Mouse (Mus musculus): ENCODE data around the gene Ralgps1. TPM values are rescaled to one million over a fixed set of nuclear protein-coding genes. Genes with fewer than 3 reads are reported as not detected.
"Not testable (repeated sequence)": the region's sequence is repeated elsewhere in the genome, so short reads cannot be mapped to it uniquely, and the experiment has no call there.

The Ralgps1 gene
- total and polyA plus RNA-seq, 3 experiments: 0.62 to 2.1 (median 1.5) TPM

- dilution Hi-C loops (cut with MboI; ENCODE audit: extremely low pct_ligation_motif_present, extremely low pct_unique_long_range_greater_than_20kb, low sequenced_read_pairs) (no loop called here), in situ Hi-C loops (cut with MboI; ENCODE audit: low pct_ligation_motif_present, low pct_unique_long_range_greater_than_20kb, low sequenced_read_pairs) (no loop called here)
- no peak overlapping the region; the same call in 1 of the 2 replicates for H3K4me2 ChIP-seq (ENCODE audit: insufficient read depth, low read depth, poor library complexity, severe bottlenecking)
- no peak overlapping the region for H3K27ac ChIP-seq (ENCODE audit: insufficient read depth, low read depth)
- no peaks in the 10 kb centered on the region for H3K79me2 ChIP-seq (replicated peaks; ENCODE audit: control insufficient read depth, extremely low read depth, insufficient read depth, poor library complexity, severe bottlenecking)
- no peaks in the 10 kb centered on the region for H3K27me3 ChIP-seq (replicated peaks)
- no peak overlapping the region for H3K4me3 ChIP-seq (replicated peaks in 1 of 3; ENCODE audit: low read depth in 2 of 3, low read length in 2 of 3, poor library complexity in 1 of 3)
- DNase-seq (ENCODE audit: extremely low read depth): no peak
- H3K9me3 ChIP-seq (replicated peaks; ENCODE audit: low read length): no peaks in the 10 kb centered on the region
- no peak overlapping the region for H3K9ac ChIP-seq (ENCODE audit: insufficient read depth, low read depth)
- peaks cover 3 to 31% of the 10 kb centered on the region in 2 experiments; a peak in 3 of 4 replicates for H3K4me1 ChIP-seq (ENCODE audit: control insufficient read depth in 1 of 2, insufficient read depth in 2 of 2)
- TF ChIP-seq BHLHE40 (IDR thresholded peaks at IDR 0.05; ENCODE audit: low read depth, low read length) (no peak), RAD21 (IDR thresholded peaks at IDR 0.05; ENCODE audit: low read depth, low read length) (no peak)
- H3K36me3 ChIP-seq (replicated peaks in 1 of 2; ENCODE audit: control insufficient read depth in 1 of 2, insufficient read depth in 1 of 2, low read length in 1 of 2): peaks cover 0 to 7% of the 10 kb centered on the region in 2 experiments
These were observed 47.3 kb downstream of the Ralgps1 start for GRCm38 (mm10) chr2:33323799-33324595.

DNA sequence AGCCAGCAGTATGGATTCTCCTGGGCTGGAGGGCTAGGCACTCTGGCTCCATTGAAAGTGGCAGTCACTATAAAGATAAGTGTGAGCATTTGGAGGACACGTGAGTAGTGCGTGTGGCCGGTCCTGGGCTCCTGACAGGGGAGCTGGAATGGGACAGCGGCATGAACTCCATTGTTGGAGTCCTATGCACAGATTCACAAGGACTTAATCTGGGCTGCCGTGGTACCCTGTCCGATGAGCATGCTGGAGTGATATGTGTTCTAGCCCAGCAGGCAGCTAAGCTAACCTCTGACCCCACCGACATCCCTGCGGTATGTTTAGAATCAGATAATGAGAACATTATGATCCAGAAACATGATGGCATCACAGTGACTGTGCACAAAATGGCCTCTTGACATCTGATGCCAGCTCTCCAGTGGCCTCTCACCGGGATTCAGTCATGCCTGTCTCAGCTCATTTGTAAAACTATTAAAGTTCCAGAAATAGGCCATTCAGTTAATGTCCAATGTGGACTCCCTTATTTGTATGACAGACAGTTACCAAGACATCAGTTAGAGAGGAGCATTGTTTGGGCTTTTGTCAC, 48.2 kb downstream of the Ralgps1 start:
- H3K4me1 ChIP-seq (ENCODE audit: control insufficient read depth in 1 of 2, insufficient read depth in 2 of 2): peaks cover 3 to 32% of the 10 kb centered on the region in 2 experiments; a peak in 3 of 4 replicates
- H3K9ac ChIP-seq (ENCODE audit: insufficient read depth, low read depth); in situ Hi-C loops (cut with MboI; ENCODE audit: low pct_ligation_motif_present, low pct_unique_long_range_greater_than_20kb, low sequenced_read_pairs); DNase-seq (ENCODE audit: extremely low read depth); H3K36me3 ChIP-seq (replicated peaks in 1 of 2; ENCODE audit: control insufficient read depth in 1 of 2, insufficient read depth in 1 of 2, low read length in 1 of 2); H3K27ac ChIP-seq (ENCODE audit: insufficient read depth, low read depth); dilution Hi-C loops (cut with MboI; ENCODE audit: extremely low pct_ligation_motif_present, extremely low pct_unique_long_range_greater_than_20kb, low sequenced_read_pairs); H3K4me2 ChIP-seq (ENCODE audit: insufficient read depth, low read depth, poor library complexity, severe bottlenecking); H3K4me3 ChIP-seq (replicated peaks in 1 of 3; ENCODE audit: low read depth in 2 of 3, low read length in 2 of 3, poor library complexity in 1 of 3); H3K27me3 ChIP-seq (replicated peaks); H3K79me2 ChIP-seq (replicated peaks; ENCODE audit: control insufficient read depth, extremely low read depth, insufficient read depth, poor library complexity, severe bottlenecking); H3K9me3 ChIP-seq (replicated peaks; ENCODE audit: low read length): not testable (repeated sequence)

DNA sequence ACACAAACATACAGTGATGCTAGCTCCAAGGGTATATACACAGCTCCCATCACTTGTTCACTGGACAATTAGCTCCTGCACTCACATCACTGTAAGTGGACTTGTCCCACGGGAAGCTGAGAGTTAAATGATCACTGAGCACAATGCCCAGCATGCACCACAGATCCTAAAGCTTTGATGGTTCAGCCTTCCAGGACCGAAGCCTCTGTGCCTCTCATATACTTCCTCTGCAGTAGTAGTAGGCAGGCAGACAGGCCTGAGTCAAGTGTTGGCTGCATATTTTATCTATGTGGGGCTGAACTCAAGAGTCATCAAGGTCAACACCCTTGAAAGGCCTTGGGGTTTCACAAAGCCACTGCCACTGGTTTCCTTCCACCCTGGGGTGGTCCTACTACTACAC, 49.6 kb downstream of the Ralgps1 start:
- in situ Hi-C loops (cut with MboI; ENCODE audit: low pct_ligation_motif_present, low pct_unique_long_range_greater_than_20kb, low sequenced_read_pairs): no loop called here
- H3K4me1 ChIP-seq (ENCODE audit: control insufficient read depth in 1 of 2, insufficient read depth in 2 of 2): peaks cover 3 to 32% of the 10 kb centered on the region in 2 experiments; a peak in 3 of 4 replicates
- H3K27me3 ChIP-seq (replicated peaks): no peaks in the 10 kb centered on the region
- no peak overlapping the region for H3K27ac ChIP-seq (ENCODE audit: insufficient read depth, low read depth)
- H3K36me3 ChIP-seq (replicated peaks in 1 of 2; ENCODE audit: control insufficient read depth in 1 of 2, insufficient read depth in 1 of 2, low read length in 1 of 2): peaks cover 0 to 9% of the 10 kb centered on the region in 2 experiments
- no peak overlapping the region for H3K4me3 ChIP-seq (replicated peaks in 1 of 3; ENCODE audit: low read depth in 2 of 3, low read length in 2 of 3, poor library complexity in 1 of 3)
- no peak overlapping the region for H3K4me2 ChIP-seq (ENCODE audit: insufficient read depth, low read depth, poor library complexity, severe bottlenecking)
- no peak for TF ChIP-seq SMC3 (IDR thresholded peaks at IDR 0.05; ENCODE audit: low read depth, low read length)
- no peak for TF ChIP-seq RCOR1 (conservative IDR thresholded peaks at IDR 0.05; ENCODE audit: low read depth, low read length)
- no peak for TF ChIP-seq MEF2A (IDR thresholded peaks at IDR 0.05; ENCODE audit: borderline replicate concordance, low read depth, low read length)
- no peak for TF ChIP-seq ETS1 (conservative IDR thresholded peaks at IDR 0.05; ENCODE audit: low read depth, low read length)
- no peak for TF ChIP-seq PAX5 (IDR thresholded peaks at IDR 0.05; ENCODE audit: low read length)
- no peak for TF ChIP-seq BHLHE40 (IDR thresholded peaks at IDR 0.05; ENCODE audit: low read depth, low read length)
- no peak for DNase-seq (ENCODE audit: extremely low read depth)
- no peaks in the 10 kb centered on the region for H3K79me2 ChIP-seq (replicated peaks; ENCODE audit: control insufficient read depth, extremely low read depth, insufficient read depth, poor library complexity, severe bottlenecking)
- H3K9ac ChIP-seq (ENCODE audit: insufficient read depth, low read depth): no peak overlapping the region
- dilution Hi-C loops (cut with MboI; ENCODE audit: extremely low pct_ligation_motif_present, extremely low pct_unique_long_range_greater_than_20kb, low sequenced_read_pairs): no loop called here
- H3K9me3 ChIP-seq (replicated peaks; ENCODE audit: low read length): no peaks in the 10 kb centered on the region

Measured in CH12.LX (cell line).